Mouse (Mus musculus) forebrain, embryonic 10.5 days (tissue): ENCODE measurements around the gene Atxn7l3b. TPM values are rescaled to one million over a fixed set of nuclear protein-coding genes. Genes with fewer than 3 reads are reported as not detected.
"Not testable (repeated sequence)": the region's sequence is repeated elsewhere in the genome, so short reads cannot be mapped to it uniquely, and the experiment has no call there.

Experiments
- DNase-seq: peaks from one replicate; pipeline ENCODE4 v3.0.0-alpha.2; 2017; ENCODE audit warnings: low spot score; ENCODE audit errors: extremely low spot score
- H3K27ac ChIP-seq: fragments of 300-500 bp; sonication (generic); 2 replicates; pipeline ENCODE4 v1.5.1; 2016; ENCODE audit warnings: mild to moderate bottlenecking
- H3K27me3 ChIP-seq: fragments of 300-500 bp; sonication (generic); 2 replicates; pipeline ENCODE4 v1.6.1; 2016; ENCODE audit warnings: mild to moderate bottlenecking; ENCODE audit not compliant: poor library complexity, severe bottlenecking
- H3K36me3 ChIP-seq: fragments of 300-500 bp; sonication (generic); replicated peaks from 2 replicates; pipeline ENCODE4 v1.6.1; 2016; ENCODE audit warnings: mild to moderate bottlenecking, moderate library complexity
- H3K4me1 ChIP-seq: fragments of 300-500 bp; sonication (generic); 2 replicates; pipeline ENCODE4 v1.6.1; 2016
- H3K4me3 ChIP-seq: fragments of 300-500 bp; sonication (generic); 2 replicates; pipeline ENCODE4 v1.5.1; 2016; ENCODE audit warnings: mild to moderate bottlenecking, moderate library complexity
- H3K9me3 ChIP-seq: fragments of 300-500 bp; sonication (generic); 2 replicates; pipeline ENCODE4 v1.6.1; 2016; ENCODE audit warnings: mild to moderate bottlenecking, moderate library complexity
- WGBS: fragments of 180-500 bp; shearing (Covaris S2); methylation state at CpG from one replicate; pipeline ENCODE4 v1.1.7; 2016; 5-methylcytosine and 5-hydroxymethylcytosine counted together
- polyA plus RNA-seq: library from polyadenylated mRNA; unstranded; fragments of >200 nt; fragmentation: Nextera tagmentation; extraction: Ambion mirVana; gene quantifications from 2 replicates; pipeline ENCODE4 v1.2.1, GENCODE M21; 2016

Gene Atxn7l3b
- 180 and 193 TPM in 2 replicates for polyA plus RNA-seq

DNA sequence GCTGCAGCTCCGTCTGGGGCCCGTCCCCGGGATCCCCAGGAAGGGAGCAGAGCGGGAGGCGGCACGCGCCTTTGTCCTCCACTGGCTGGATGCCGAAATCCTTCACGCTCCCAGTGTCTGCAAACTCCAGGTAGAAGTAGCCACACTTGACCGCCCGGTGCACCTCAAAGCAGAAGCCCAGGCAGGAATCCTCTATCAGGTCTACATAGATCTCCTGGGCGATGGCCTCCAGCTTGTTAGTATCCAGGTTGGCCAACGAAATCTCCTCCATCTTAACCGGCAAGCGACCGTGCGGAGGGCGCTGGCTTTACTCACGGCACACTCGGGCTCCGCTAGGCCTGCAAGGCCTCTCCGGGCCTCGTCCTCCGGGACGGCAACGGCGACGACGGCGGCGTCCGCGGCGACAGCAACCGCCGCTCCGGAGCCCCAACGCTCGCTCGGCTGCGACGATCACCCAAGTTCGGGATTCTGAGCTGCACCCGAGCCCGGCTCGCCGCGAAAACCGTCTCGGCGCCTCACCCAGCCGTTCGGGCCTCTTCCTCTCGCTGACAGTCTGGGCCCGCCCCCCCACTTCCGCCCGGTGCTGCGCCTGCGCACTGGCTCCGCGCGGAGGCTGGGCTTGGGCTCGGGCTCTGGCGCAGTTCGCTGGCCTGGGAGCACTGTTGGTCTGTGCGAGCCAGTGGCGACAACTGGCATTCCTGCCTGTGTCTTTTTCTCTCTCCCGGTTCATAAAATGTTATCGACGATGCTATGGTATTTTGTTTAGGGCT lies at the start of gene Atxn7l3b:
TSS of gene Atxn7l3b (minus strand) at position 550 of the 770 bp plus-strand sequence.
- whole genome bisulfite sequencing: 1% methylated on average over 70 of the region's 70 CpGs
- Histone ChIP-seq H3K4me1 (peaks cover 29% of the 10 kb centered on the region), H3K27ac (peak within 1 kb of the TSS; percentile 98), H3K9me3 (peaks cover 10% of the 10 kb centered on the region; the same call in 1 of the 2 replicates), H3K4me3 (peak within 1 kb of the TSS; percentile 85), H3K36me3 (peaks cover 44% of the 10 kb centered on the region), H3K27me3 (no peaks in the 10 kb centered on the region)
- peak; percentile 93 for DNase-seq

DNA sequence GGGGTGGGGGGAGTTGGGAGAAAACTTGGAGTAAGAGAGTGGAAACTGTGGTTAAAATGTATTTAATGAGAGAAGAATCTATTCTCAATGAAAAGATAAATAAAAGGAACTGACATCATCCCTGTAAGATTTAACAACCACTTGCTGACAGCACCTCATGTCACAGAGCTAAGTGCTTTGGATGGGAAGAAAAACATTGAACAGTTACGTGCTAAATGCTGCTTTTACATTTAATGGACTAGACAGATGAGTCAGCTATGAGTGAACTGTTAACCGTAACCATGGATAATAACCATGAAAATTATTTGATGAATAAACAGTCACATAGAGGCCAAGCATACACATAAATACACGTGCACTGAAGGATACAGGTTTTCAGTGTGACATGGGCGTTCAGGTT lies 48.8 kb upstream of the Atxn7l3b start:
- Histone ChIP-seq H3K27me3 (no peaks in the 10 kb centered on the region), H3K36me3 (no peaks in the 10 kb centered on the region), H3K9me3 (no peaks in the 10 kb centered on the region), H3K4me1 (no peaks in the 10 kb centered on the region), H3K4me3 (no peak overlapping the region), H3K27ac (no peak overlapping the region)
- DNase-seq: no peak
- WGBS: 94% methylated on average over 4 of the region's 4 CpGs

DNA sequence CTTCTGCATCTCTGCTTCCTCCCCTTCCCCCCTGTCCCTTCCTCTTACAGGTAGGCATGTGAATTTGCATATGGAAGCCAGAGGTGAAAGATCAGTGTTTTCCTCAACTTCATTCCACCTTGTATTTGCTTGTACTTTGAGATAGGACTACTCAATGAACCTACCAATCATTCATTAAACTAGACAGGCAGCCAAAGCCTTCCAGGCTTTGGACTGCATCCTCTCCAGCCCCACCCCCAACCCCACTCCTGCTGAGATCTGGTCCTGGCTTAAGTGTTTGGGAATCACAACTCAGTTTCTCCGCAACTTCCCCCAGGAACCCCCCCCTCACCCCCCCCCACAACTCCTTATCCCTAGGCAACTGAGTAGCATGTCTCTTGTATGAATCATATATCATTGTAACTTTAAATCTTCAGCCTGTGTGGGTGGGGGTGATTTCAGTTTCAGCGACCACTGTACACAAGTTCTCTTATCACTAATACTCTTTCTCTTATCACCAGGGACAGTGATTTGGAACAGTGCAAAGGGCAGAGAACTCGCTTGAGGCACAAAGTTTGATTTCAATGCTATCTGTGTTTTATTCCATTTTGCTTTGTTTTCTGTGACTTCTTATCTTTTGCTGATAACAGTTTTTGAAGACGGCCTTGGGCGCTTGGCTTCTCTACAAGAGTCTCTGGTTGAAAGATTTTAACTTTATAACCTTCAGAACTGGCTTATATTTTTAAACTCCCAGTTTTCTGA lies 44.7 kb upstream of the Atxn7l3b start:
- Histone ChIP-seq H3K36me3 (no peaks in the 10 kb centered on the region), H3K27me3 (no peaks in the 10 kb centered on the region), H3K4me3 (no peak overlapping the region), H3K27ac (no peak overlapping the region), H3K9me3 (no peaks in the 10 kb centered on the region), H3K4me1 (no peaks in the 10 kb centered on the region)
- no peak for DNase-seq
- WGBS: 64% methylated on average over 5 of the region's 5 CpGs

DNA sequence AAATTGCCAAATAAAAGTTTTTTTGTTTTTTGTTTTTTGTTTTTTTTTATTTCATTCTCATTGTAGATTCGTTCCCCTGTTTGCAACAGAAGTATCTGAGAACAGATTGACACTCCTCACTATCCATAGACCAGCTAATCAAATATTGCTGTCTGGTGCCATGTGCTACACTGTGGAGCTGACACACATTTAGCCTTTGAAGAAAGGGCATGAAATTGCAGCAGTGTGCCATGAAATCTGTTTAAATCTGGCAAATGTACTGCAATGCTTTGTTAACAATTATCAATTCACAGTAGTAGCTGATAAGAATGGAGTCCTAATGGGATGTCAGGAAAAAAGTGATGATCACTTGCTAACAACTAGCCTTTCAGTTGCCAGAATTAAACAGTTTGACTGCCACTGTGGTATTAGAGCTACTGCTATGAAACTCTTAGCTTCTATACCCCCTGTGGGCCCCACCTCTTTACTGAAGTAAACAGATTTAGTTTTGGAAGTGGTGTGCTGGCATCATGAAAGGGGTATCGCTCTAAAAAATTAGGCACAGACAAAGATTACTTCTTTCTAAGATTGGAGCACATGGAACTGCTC lies 41.3 kb upstream of the Atxn7l3b start:
- WGBS: 85% methylated on average over 2 of the region's 2 CpGs
- Histone ChIP-seq H3K27me3 (no peaks in the 10 kb centered on the region), H3K27ac (no peak overlapping the region), H3K4me3 (no peak overlapping the region), H3K36me3 (no peaks in the 10 kb centered on the region), H3K4me1 (no peaks in the 10 kb centered on the region), H3K9me3 (peaks cover under 1% of the 10 kb centered on the region; the same call in 1 of the 2 replicates)
- DNase-seq: no peak

DNA sequence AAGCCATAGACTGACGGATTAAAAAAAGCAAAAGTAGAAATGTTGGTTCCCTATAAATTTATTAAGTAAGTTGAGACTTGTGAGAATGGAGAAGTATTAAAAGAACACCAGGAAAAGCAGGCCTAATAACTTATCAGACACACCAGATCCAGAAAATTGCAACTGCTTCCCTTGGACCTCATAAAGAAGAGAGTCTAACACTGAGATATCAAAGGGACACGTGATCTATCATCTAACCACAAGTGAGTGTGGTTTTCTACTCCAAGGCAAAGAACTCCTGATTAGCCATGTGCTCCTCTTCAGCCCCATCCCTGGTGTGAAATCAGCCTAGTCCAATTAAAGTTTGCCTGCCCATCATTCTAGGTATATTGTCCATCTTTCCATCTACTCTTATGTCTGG lies 38.8 kb upstream of the Atxn7l3b start:
- 85% methylated on average over 2 of the region's 2 CpGs for WGBS
- Histone ChIP-seq H3K27ac (no peak overlapping the region), H3K27me3 (no peaks in the 10 kb centered on the region), H3K4me1 (no peaks in the 10 kb centered on the region), H3K9me3 (peaks cover 3% of the 10 kb centered on the region; the same call in 1 of the 2 replicates), H3K4me3 (no peak overlapping the region), H3K36me3 (no peaks in the 10 kb centered on the region)
- DNase-seq: no peak

DNA sequence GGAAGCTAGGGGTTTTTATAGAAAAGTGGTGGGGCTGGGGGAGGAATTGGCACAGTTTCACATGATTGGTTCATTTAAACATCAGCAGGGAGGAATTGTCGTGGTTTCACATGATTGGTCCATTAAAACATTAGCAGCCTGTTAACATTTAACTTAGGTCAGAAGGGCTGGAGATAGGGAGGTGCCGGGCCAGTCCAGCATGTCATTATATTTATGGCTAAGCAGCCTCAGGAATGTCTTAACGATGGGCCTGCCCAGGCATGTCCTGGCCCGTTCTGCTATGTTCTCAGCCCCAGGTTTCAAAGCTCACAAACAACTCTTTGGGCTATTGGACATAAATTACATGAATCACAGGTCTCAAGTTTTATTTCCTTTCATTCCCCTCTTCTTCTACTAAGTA lies 33.4 kb upstream of the Atxn7l3b start:
- not testable (repeated sequence) for H3K27ac ChIP-seq, DNase-seq, H3K27me3 ChIP-seq, H3K4me3 ChIP-seq, H3K36me3 ChIP-seq, H3K4me1 ChIP-seq, H3K9me3 ChIP-seq
- WGBS: 54% methylated on average over 4 of the region's 4 CpGs

DNA sequence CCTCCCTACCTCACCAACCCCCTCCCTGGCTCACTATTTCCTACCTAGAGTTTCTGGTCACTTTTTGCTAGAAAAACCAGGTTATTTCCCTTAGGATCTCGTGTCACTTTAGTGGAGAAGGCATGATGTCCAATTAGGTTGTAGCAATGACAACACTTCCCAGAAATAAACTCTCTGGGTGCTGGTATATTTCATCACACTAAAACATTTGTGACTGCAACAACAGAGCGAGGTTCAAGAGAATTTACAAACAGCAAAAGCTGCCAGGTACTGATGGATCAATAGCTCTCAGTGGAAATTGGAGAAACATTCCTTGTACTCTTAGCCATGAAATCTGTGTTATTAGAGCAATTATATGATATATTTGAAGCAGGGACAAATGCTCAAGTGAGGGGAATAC lies 25.3 kb upstream of the Atxn7l3b start:
- WGBS: 82% methylated on average over 2 of the region's 2 CpGs
- Histone ChIP-seq H3K4me1 (no peaks in the 10 kb centered on the region), H3K4me3 (no peak overlapping the region), H3K9me3 (no peaks in the 10 kb centered on the region), H3K27ac (no peak overlapping the region), H3K27me3 (no peaks in the 10 kb centered on the region), H3K36me3 (no peaks in the 10 kb centered on the region)
- no peak for DNase-seq

DNA sequence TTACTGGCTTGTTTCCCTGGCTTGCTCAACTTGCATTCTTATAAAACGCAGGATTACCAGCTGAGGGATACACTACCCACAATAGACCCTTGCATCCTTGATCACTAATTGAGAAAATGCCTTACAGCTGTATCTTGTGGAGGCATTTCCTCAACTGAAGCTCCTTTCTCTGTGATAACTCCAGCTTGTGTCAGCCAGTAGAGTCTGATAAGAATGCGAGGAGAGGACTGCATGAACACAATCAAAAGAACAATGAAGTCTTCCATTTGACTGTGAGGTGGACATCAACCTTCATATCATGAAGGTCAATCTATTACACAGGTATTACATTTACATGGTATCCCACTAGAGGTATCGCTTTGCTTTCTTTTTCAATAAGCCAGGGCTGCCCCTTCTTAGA lies 19.7 kb upstream of the Atxn7l3b start:
- H3K27ac ChIP-seq: no peak overlapping the region
- no peak overlapping the region for H3K4me3 ChIP-seq
- WGBS: 89% methylated on average over 3 of the region's 3 CpGs
- no peaks in the 10 kb centered on the region for H3K4me1 ChIP-seq
- no peaks in the 10 kb centered on the region for H3K36me3 ChIP-seq
- H3K9me3 ChIP-seq: no peaks in the 10 kb centered on the region
- no peaks in the 10 kb centered on the region for H3K27me3 ChIP-seq
- DNase-seq: no peak

DNA sequence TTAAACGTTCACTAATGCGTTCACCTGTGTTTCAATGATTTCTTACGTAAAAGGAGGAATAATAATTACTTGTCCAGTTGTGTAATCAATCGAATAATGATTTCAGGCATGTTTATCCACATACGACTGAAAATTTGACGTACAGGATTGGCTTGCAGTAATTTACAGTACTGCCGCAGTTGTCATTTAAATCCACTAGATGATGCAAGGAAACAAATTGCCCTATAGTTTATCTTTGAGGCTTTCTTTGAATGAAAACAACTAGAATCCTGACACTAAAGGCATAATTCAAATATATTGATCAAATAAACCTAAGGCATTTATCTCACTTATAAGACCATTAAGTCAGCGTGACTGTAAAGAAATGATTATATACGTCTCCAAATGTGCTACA lies 418 bp upstream of the Atxn7l3b start:
- H3K9me3 ChIP-seq: peaks cover 10% of the 10 kb centered on the region; the same call in 1 of the 2 replicates
- H3K36me3 ChIP-seq: peaks cover 38% of the 10 kb centered on the region
- no peak for DNase-seq
- no peaks in the 10 kb centered on the region for H3K27me3 ChIP-seq
- peak overlapping the region; percentile 85 for H3K4me3 ChIP-seq
- peaks cover 29% of the 10 kb centered on the region for H3K4me1 ChIP-seq
- WGBS: 53% methylated on average over 9 of the region's 9 CpGs
- peak overlapping the region; percentile 98 for H3K27ac ChIP-seq

DNA sequence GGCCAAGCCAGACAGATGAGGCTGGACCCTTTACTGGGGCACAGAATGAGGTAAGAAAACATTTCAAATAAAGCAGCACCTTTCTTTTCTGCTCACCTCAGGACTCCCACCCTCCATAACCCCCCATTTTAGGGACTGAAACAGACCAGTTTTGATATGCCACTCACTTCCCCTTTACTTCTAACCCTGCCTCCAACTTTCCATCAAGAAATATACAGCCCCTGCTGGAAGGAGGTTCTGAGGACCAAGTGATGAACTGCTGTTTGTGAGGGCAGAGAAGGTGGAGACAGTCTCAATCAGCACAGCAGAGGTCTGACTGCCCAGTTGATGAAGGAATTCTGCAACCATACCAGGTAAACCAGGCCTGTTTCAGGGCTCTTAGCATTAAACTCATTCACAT lies 1.8 kb downstream of the Atxn7l3b start:
- DNase-seq: no peak
- Histone ChIP-seq H3K27ac (no peak overlapping the region), H3K36me3 (peaks cover 56% of the 10 kb centered on the region), H3K9me3 (peaks cover 10% of the 10 kb centered on the region; the same call in 1 of the 2 replicates), H3K27me3 (no peaks in the 10 kb centered on the region), H3K4me3 (peak overlapping the region; percentile 85), H3K4me1 (peaks cover 29% of the 10 kb centered on the region)

DNA sequence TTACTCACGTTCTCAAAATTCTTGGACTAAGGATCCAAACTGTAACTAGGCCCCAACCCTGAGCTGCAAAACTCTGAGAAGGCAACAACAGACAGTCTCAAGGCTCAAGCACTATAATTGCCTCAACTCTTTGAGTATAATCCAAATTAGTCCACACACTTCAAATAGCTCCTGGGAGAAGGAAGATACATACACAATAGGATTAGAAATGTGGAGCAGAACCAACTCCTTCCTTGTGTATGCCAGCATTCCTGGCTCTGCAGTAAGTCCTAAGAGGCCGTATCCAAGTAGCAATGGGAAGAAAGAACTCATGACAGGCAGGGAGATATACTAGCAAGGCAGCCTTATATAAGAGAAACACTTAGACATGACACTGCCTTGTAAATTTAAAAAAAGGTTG lies 2.5 kb downstream of the Atxn7l3b start:
- DNase-seq: no peak
- H3K9me3 ChIP-seq: peaks cover 10% of the 10 kb centered on the region; the same call in 1 of the 2 replicates
- H3K27me3 ChIP-seq: no peaks in the 10 kb centered on the region
- peaks cover 29% of the 10 kb centered on the region for H3K4me1 ChIP-seq
- H3K4me3 ChIP-seq: peak overlapping the region; percentile 27; the same call in 1 of the 2 replicates
- WGBS: 88% methylated on average over 2 of the region's 2 CpGs
- no peak overlapping the region for H3K27ac ChIP-seq
- peaks cover 56% of the 10 kb centered on the region for H3K36me3 ChIP-seq

DNA sequence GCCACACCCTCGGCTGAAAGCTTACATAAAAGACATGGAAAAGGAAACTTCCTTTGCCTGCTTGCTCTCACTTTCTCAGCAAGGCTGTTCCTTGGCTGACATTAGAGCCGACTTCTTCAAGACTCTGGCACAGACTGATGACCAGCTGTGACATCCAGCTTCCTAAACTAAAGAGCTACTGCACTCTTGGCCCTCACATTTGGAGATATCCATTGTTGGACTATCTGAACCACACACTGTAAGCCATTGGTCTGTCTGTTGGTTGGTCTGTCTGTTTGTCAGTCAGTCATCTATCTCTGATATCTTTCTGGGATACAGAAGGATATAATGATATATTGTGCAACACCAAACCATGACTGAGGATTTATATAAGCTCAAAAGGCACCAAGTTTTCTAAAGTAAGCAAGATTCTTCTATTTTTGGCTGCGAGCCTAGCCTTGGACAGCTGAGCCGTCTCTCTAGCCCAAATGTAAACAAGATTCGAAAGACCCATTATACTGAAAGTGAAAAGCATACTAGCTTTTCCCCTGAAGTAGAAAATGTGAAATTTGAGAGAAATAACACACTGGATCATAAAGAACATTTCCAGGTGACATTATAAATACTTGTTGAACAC lies 12.1 kb downstream of the Atxn7l3b start:
- Histone ChIP-seq H3K9me3 (no peaks in the 10 kb centered on the region), H3K4me3 (no peak overlapping the region), H3K27ac (no peak overlapping the region), H3K4me1 (no peaks in the 10 kb centered on the region), H3K36me3 (no peaks in the 10 kb centered on the region), H3K27me3 (no peaks in the 10 kb centered on the region)
- 91% methylated on average over 5 of the region's 5 CpGs for WGBS
- no peak for DNase-seq
